Mouse (Mus musculus) ovary, adult 18-20 months (tissue): ENCODE results near the gene Ccdc172.

Source experiments
- DNase-seq: peaks from one replicate; pipeline ENCODE4 v3.0.0; 2022; ENCODE audit warnings: low spot score, mixed read lengths

The Ccdc172 gene

DNA sequence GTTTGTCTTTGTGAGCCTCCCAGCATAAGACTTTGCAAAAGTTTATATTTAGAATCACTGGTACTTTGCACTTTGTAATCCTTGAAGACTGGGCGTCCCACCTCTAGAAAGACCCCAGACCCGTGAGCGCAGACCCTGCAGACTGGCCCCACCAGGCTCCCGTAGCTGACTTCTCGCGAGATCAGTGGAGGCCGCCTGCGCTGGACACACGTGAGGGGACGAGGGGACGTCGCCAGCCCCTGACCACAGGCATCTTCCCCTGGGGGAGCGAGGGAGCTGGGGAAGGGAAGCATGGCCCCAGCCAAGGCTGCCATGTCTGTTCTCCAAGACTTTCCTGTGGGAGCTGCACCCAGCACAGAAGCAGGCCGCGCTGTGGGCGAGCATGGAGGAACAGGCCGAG, at the start of gene Ccdc172:
Gene Ccdc172, plus strand, starts transcription at position 176 of the 400 bp plus-strand sequence.
- no peak for DNase-seq

- no peak for DNase-seq
Observed at GRCm38 (mm10) chr19:58463755-58464154, 48.0 kb upstream of the Ccdc172 start.

DNA sequence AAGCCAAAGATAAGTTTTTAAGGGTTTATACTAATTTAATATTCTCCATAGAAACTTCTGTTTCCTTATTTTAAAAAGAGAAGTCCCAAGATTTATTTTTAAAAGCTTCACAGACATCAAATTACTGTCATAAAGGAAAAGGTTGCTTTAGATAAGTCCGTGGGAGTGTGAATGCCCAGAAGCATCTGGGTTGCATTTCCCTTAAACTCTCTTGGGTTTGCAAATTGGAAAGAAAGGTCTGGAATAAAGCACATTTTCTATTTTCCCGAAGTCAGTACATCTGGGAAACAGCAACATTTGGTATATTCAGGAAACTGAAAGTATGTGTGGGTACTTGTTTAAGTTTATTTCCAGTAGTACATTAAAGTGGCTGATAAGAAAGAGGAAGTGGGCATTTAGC, 43.5 kb upstream of the Ccdc172 start:
- DNase-seq = no peak

DNA sequence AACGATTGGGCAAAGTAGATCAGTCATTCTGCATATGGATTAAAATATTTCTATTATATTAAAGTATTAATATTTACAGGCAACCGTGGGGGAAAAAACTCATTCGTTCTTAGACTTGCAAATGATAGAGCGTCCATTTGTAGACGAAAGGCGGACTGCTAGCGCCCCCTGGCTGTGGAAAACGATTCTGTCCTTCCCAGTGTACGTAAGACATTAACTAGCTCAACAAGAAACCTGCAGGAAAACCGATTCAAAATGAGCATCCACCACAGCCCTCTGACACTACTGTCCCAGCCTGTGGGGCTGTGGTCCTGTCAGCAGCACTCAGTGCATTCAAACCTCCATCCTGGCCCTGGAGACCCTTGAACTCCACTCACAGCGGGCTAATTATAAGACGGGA, 42.4 kb upstream of the Ccdc172 start:
- peak; percentile 19 for DNase-seq

GRCm38 (mm10) chr19:58474251-58474650, 37.5 kb upstream of the Ccdc172 start:
- DNase-seq = no peak

GRCm38 (mm10) chr19:58482373-58482977, 29.3 kb upstream of the Ccdc172 start:
- DNase-seq = no peak

DNA sequence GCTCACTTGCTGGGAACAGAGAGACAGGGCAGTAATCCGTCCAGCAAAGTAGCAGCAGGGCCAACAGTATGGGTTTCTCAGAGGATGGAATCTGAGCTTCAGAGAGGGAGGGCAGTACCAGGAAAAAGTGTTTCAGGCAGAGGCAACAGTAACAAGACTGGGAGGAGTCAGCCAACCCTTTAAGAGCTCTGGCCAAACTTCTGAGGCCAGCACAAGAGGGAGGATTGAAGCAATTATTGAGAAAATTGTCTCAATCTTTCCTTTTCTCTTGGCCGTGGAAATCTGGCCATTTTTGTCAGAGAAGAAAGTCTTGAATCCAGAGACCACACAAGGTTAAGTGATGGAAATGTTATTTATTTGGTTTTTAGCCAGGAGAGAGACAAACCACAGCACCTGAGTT, 25.1 kb upstream of the Ccdc172 start:
- DNase-seq = no peak

- DNase-seq = no peak
Observed at GRCm38 (mm10) chr19:58497106-58497505, 14.7 kb upstream of the Ccdc172 start.

DNA sequence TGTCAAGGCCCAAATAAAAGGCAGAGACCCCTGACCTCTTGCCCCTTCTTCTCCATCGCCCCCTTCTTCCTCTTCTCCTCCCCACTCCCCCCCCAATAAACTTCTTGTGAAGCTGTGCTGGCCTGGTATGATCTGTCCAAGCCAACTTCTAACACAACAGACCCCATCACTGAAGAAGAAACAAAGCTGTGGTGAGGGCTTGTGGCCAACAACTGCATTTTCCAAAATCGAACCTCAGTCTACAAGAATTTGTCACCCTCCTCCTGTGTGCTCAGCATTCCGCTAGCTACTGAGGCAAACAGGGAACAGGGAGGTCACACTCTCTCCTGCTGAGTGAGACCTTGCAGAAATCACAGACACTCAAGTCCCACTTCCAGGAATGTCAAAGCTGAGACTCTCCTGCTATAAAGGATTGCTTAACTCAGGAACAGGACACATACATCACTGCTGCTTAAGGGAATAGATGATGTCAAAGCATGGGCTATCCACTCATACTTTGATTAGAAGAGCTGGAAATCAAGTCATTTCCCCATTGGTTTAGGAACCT, 12.3 kb upstream of the Ccdc172 start:
- DNase-seq = no peak

GRCm38 (mm10) chr19:58500049-58500448, 11.7 kb upstream of the Ccdc172 start:
- no peak for DNase-seq

DNA sequence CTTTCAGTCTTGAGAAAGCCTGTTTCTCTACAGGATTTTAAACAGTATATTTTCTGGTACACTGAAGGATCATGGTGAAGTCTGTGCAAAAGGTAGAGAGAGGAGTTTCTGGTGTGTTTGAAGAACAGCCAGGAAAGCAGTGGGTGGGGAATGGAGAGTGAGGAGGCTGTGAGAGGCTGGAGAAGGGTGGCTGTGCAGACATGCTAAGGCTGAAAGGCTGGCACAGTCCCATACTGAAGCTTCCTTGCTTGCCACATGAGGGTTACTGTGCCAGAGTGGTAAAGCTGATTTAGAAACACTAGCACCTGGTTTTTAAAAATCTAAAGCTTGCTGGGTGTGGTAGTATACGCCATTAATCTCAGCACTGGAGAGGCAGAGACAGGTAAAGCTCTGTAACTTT, 9.9 kb downstream of the Ccdc172 start:
- DNase-seq = no peak

DNA sequence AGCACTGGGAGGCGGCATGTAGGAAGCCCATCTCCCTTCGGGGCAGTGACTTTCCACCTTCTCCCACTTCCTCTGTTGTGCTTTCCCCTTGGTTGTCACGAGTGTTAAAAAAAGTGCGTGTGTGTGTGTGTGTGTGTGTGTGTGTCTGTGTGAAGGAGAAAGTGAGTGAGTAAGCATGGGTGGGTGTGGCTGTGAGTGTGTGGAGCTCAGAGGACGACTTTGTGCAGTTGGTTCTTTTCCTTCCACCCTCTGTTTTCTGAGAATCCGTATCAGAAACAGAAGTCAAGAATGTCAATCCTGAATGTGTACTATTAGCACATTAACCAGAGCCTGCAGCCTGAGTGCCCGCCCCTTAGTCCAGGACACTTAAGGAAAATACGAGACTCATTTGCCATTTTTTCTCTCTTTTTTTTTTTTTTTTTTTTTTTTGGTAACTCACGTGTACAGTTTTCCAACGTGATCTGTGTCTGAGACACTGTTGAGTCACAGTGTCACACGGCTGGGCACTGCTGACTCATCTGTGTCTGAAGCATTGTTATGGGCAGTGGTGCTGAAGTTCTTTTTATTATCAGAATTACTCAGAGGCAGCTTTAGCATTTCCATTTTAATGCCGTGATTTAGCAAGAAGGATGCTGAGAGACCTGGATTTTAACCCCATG, 12.1 kb downstream of the Ccdc172 start:
- no peak for DNase-seq

- no peak for DNase-seq
Observed at GRCm38 (mm10) chr19:58525457-58526239, 13.9 kb downstream of the Ccdc172 start.

DNA sequence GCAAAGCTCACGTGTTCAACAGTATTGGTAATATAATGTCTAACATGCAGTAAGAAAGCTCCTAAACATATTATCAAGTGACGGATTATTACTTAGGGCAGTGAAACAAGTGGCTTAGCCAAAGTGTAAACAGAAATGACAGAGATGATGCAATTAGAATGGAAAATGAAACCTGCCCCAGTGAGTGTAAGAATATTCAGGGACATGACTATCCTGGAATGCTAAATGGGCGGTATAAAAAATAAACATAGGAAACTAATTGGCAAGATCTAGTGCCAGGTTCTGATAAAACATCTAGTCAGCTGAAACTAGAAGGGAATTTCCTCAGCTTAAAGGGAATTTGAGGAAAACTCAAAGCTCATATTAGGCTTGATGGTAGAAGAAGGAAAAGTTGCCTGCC, 21.3 kb downstream of the Ccdc172 start:
- no peak for DNase-seq

DNA sequence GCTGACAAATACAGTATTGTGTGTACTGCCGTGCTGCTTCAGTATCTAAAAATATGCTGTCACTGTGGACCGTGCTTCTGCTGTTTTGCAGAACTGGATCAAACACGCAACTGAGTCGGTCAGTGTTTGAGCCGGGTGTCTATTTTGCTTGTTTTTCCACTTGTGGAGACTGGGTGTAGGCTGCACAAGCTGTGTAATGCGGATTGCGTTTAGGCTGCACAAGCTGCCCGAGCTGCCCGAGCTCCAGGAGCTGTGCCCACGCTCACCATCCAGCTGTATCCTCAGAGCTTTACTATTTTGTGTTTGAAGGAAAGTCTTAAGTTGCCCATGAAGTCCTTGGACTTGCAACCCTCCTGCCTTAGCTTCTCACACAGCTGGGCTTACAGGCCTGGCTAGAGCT, 24.9 kb downstream of the Ccdc172 start:
- DNase-seq = no peak

GRCm38 (mm10) chr19:58540396-58540795, 28.6 kb downstream of the Ccdc172 start:
- DNase-seq = no peak

GRCm38 (mm10) chr19:58548367-58548766, 36.6 kb downstream of the Ccdc172 start:
- no peak for DNase-seq

GRCm38 (mm10) chr19:58550489-58550888, 38.7 kb downstream of the Ccdc172 start:
- no peak for DNase-seq

- no peak for DNase-seq
Observed at GRCm38 (mm10) chr19:58550916-58551315, 39.1 kb downstream of the Ccdc172 start.

DNA sequence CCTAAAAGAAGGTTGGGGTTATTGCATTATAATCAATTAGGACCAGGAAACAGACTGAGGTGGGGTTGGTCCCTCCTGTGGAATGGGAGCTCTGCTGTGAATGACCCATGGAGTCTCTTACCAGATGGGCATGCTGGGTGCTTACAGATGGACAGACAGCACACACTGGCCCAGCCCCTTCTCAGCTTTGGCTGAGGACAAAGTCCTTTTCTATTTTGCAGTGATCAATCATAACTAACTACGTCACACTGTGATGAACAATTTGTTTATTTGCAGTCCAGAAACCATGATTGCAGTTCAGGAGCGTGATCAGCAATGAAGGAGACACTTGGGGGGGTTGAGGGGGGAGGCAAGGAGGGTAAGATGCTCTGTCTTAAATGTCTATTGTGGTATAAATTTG, 43.2 kb downstream of the Ccdc172 start:
- DNase-seq = no peak

- DNase-seq = no peak
Observed at GRCm38 (mm10) chr19:58558352-58558751, 46.6 kb downstream of the Ccdc172 start.

GRCm38 (mm10) chr19:58562301-58562815, 50.6 kb downstream of the Ccdc172 start:
- no peak for DNase-seq

- DNase-seq = no peak
Observed at GRCm38 (mm10) chr19:58571566-58571965, 59.8 kb downstream of the Ccdc172 start.
